Mouse (Mus musculus) C3H10T1/2 (cell line): ENCODE data around the gene Ehbp1. TPM values are rescaled to one million over a fixed set of nuclear protein-coding genes. Genes with fewer than 3 reads are reported as not detected.

Experiments
- polyA plus RNA-seq, 2 experiments: library from polyadenylated mRNA; unstranded; fragments of >200 nt; fragmentation: generic; extraction: Trizol; gene quantifications; one replicate each; pipeline ENCODE4 v1.2.1; 2012; ENCODE audit warnings: missing spikeins in 2 of 2

Gene Ehbp1
- polyA plus RNA-seq, result 1 to 10 TPM in 1 of 2 experiments, under 1 TPM in 1; 0.23 to 6.2 TPM

GRCm38 (mm10) chr11:22342242-22343207 is at the start of gene Ehbp1:
Gene Ehbp1 (minus strand): TSS chr11:22342292.

DNA sequence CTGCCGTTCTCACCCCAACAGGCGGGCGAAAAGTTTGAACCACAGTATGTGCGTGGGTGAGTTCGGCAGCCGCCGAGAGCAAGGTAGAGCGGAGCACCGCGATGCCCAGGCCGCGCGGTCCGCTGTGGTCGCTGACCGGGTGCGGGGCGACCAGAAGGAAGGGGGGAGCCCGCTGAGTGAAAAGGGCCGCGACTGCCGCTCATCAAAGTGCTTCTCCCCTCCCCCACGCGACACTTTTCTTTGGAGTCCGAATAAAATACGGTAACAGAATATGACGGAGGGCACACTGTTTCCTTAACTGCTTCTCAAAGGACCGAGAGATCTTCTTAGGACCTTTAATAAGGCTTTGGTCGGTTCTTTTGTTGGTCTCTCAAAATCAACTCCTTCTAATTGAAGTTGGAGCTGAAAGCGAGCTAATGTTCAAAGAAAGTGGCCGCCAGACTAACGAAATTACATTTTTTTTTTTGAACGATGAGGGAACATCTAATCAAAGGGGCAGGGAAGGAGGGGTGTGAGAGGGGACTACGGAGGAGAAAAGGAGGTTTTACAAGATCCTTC is 339.2 kb downstream of the Ehbp1 start, which contains the start of gene Otx1:
Otx1 (minus strand) TSS at position 115 of the 558 bp plus-strand sequence.

Other genes with a start within 250 kb of the Ehbp1 start
- gene Tmem17, start 169.8 kb upstream of the Ehbp1 start, polyA plus RNA-seq, result 1 to 10 TPM; 1.1 to 4.8 TPM